Mouse (Mus musculus): Measurements from ENCODE around the gene Cfl1. TPM values are rescaled to one million over a fixed set of nuclear protein-coding genes. Genes with fewer than 3 reads are reported as not detected.

Gene Cfl1
- total and polyA plus RNA-seq, 2 experiments from 2014 or later, result 1,672 to 3,482 TPM

- DNase-seq (ENCODE audit: low spot score), result no peak
- WGBS, result 85% methylated on average over 12 of the region's 12 CpGs
- H3K27me3 ChIP-seq (ENCODE audit: insufficient read depth, low read length), result no peaks in the 10 kb centered on the region
- H3K36me3 ChIP-seq (ENCODE audit: insufficient read depth, low read length), result peaks cover 47% of the 10 kb centered on the region
- no peak for ATAC-seq (ENCODE audit: low FRiP score)
- no peaks in the 10 kb centered on the region for H3K4me1 ChIP-seq (ENCODE audit: insufficient read depth, low read length)
- no peak for TF ChIP-seq CTCF (IDR thresholded peaks at IDR 0.05)
- no peak overlapping the region for H3K4me2 ChIP-seq (ENCODE audit: low read depth, low read length, poor library complexity, severe bottlenecking)
- no peak overlapping the region for H3K4me3 ChIP-seq (ENCODE audit: low read depth, low read length)
- H3K9ac ChIP-seq (replicated peaks; ENCODE audit: low read length, poor library complexity, severe bottlenecking), result no peak overlapping the region
- H3K27ac ChIP-seq (ENCODE audit: low read depth, low read length), result no peak overlapping the region
- no peaks in the 10 kb centered on the region for H3K9me3 ChIP-seq (ENCODE audit: low read length)
Measured at GRCm38 (mm10) chr19:5495353-5496051, 5.2 kb downstream of the Cfl1 start.

- ATAC-seq (ENCODE audit: low FRiP score) (no peak), DNase-seq (ENCODE audit: low spot score) (no peak)
- Histone ChIP-seq H3K4me1 (ENCODE audit: insufficient read depth, low read length) (no peaks in the 10 kb centered on the region), H3K4me3 (ENCODE audit: low read depth, low read length) (no peak overlapping the region), H3K27ac (ENCODE audit: low read depth, low read length) (no peak overlapping the region), H3K9me3 (ENCODE audit: low read length) (no peaks in the 10 kb centered on the region), H3K27me3 (ENCODE audit: insufficient read depth, low read length) (no peaks in the 10 kb centered on the region), H3K9ac (replicated peaks; ENCODE audit: low read length, poor library complexity, severe bottlenecking) (no peak overlapping the region), H3K36me3 (ENCODE audit: insufficient read depth, low read length) (peaks cover 47% of the 10 kb centered on the region), H3K4me2 (ENCODE audit: low read depth, low read length, poor library complexity, severe bottlenecking) (no peak overlapping the region)
- 89% methylated on average over 16 of the region's 16 CpGs for WGBS
- TF ChIP-seq CTCF (IDR thresholded peaks at IDR 0.05), result no peak
Measured at GRCm38 (mm10) chr19:5496052-5496370, 5.8 kb downstream of the Cfl1 start.

- no peak overlapping the region for H3K4me2 ChIP-seq (ENCODE audit: low read depth, low read length, poor library complexity, severe bottlenecking)
- H3K9ac ChIP-seq (replicated peaks; ENCODE audit: low read length, poor library complexity, severe bottlenecking), result no peak overlapping the region
- 90% methylated on average over 2 of the region's 2 CpGs for WGBS
- no peaks in the 10 kb centered on the region for H3K9me3 ChIP-seq (ENCODE audit: low read length)
- DNase-seq (ENCODE audit: low spot score) (no peak), ATAC-seq (ENCODE audit: low FRiP score) (no peak)
- no peaks in the 10 kb centered on the region for H3K4me1 ChIP-seq (ENCODE audit: insufficient read depth, low read length)
- H3K36me3 ChIP-seq (ENCODE audit: insufficient read depth, low read length), result peaks cover 29% of the 10 kb centered on the region; the same call in 1 of the 2 replicates
- no peak for TF ChIP-seq CTCF (IDR thresholded peaks at IDR 0.05)
- no peaks in the 10 kb centered on the region for H3K27me3 ChIP-seq (ENCODE audit: insufficient read depth, low read length)
- H3K27ac ChIP-seq (ENCODE audit: low read depth, low read length), result no peak overlapping the region
- H3K4me3 ChIP-seq (ENCODE audit: low read depth, low read length), result no peak overlapping the region
Measured at GRCm38 (mm10) chr19:5500330-5500875, 10.1 kb downstream of the Cfl1 start.

- ATAC-seq (ENCODE audit: low FRiP score), result no peak
- Histone ChIP-seq H3K4me2 (ENCODE audit: low read depth, low read length, poor library complexity, severe bottlenecking) (no peak within 1 kb of the TSS), H3K4me1 (ENCODE audit: insufficient read depth, low read length) (no peaks in the 10 kb centered on the region), H3K36me3 (ENCODE audit: insufficient read depth, low read length) (no peaks in the 10 kb centered on the region; the same call in 1 of the 2 replicates), H3K4me3 (ENCODE audit: low read depth, low read length) (no peak within 1 kb of the TSS), H3K27me3 (ENCODE audit: insufficient read depth, low read length) (no peaks in the 10 kb centered on the region), H3K9me3 (ENCODE audit: low read length) (no peaks in the 10 kb centered on the region), H3K9ac (replicated peaks; ENCODE audit: low read length, poor library complexity, severe bottlenecking) (no peak within 1 kb of the TSS), H3K27ac (ENCODE audit: low read depth, low read length) (no peak within 1 kb of the TSS)
- no peak for DNase-seq (ENCODE audit: low spot score)
- WGBS, result 64% methylated on average over 17 of the region's 17 CpGs
- no peak for TF ChIP-seq CTCF (IDR thresholded peaks at IDR 0.05)
Measured at GRCm38 (mm10) chr19:5503687-5504086, 13.4 kb downstream of the Cfl1 start, which contains the start of gene 1700020D05Rik. TSS of gene 1700020D05Rik (minus strand) at chr19:5503787.

- Histone ChIP-seq H3K36me3 (ENCODE audit: insufficient read depth, low read length) (no peaks in the 10 kb centered on the region), H3K4me3 (ENCODE audit: low read depth, low read length) (peak within 1 kb of the TSS; percentile 42), H3K27ac (ENCODE audit: low read depth, low read length) (peak within 1 kb of the TSS; percentile 73), H3K4me2 (ENCODE audit: low read depth, low read length, poor library complexity, severe bottlenecking) (peak within 1 kb of the TSS; percentile 83), H3K9me3 (ENCODE audit: low read length) (no peaks in the 10 kb centered on the region), H3K9ac (replicated peaks; ENCODE audit: low read length, poor library complexity, severe bottlenecking) (peak within 1 kb of the TSS; percentile 59), H3K27me3 (ENCODE audit: insufficient read depth, low read length) (no peaks in the 10 kb centered on the region), H3K4me1 (ENCODE audit: insufficient read depth, low read length) (peaks cover 8% of the 10 kb centered on the region; the same call in 1 of the 2 replicates)
- peak; percentile 57 for TF ChIP-seq CTCF (IDR thresholded peaks at IDR 0.05)
- ATAC-seq (ENCODE audit: low FRiP score) (peak; percentile 99), DNase-seq (ENCODE audit: low spot score) (peak; percentile 100)
- WGBS, result 3% methylated on average over 46 of the region's 47 CpGs
Measured at GRCm38 (mm10) chr19:5510031-5511026, 20.1 kb downstream of the Cfl1 start, which contains the start of gene Snx32. TSS of gene Snx32 (minus strand) at chr19:5510538.
